Mouse (Mus musculus) liver, embryonic 11.5 days (tissue): ENCODE data around the gene Mta1. TPM values are rescaled to one million over a fixed set of nuclear protein-coding genes. Genes with fewer than 3 reads are reported as not detected.

Experiments used
- ATAC-seq: fragments of 200-750 bp; cut with Nextera tagmentation; replicated peaks from 2 replicates; pipeline ENCODE4 v1.8.0; 2017; ENCODE audit warnings: moderate number of reproducible peaks, mild to moderate bottlenecking, moderate TSS enrichment, moderate library complexity; ENCODE audit not compliant: low FRiP score
- DNase-seq: peaks from one replicate; pipeline ENCODE4 v3.0.0-alpha.2; 2017; ENCODE audit warnings: low spot score
- H3K27ac ChIP-seq: fragments of 300-500 bp; sonication (generic); 2 replicates; pipeline ENCODE4 v1.5.1; 2014; ENCODE audit warnings: mild to moderate bottlenecking, low read depth, low read length, control low read depth
- H3K27me3 ChIP-seq: fragments of 300-500 bp; sonication (generic); replicated peaks from 2 replicates; pipeline ENCODE4 v1.6.1; 2014; ENCODE audit warnings: low read length, mixed read lengths; ENCODE audit not compliant: control insufficient read depth, insufficient read depth
- H3K36me3 ChIP-seq: fragments of 300-500 bp; sonication (generic); 2 replicates; pipeline ENCODE4 v1.6.1; 2014; ENCODE audit warnings: mild to moderate bottlenecking, low read length, moderate library complexity, mixed read lengths; ENCODE audit not compliant: control insufficient read depth, insufficient read depth
- H3K4me1 ChIP-seq: fragments of 300-500 bp; sonication (generic); replicated peaks from 2 replicates; pipeline ENCODE4 v1.6.1; 2014; ENCODE audit warnings: low read length, mixed read lengths; ENCODE audit not compliant: control insufficient read depth, insufficient read depth
- H3K4me2 ChIP-seq: fragments of 300-500 bp; sonication (generic); 2 replicates; pipeline ENCODE4 v1.6.1; 2014; ENCODE audit warnings: mild to moderate bottlenecking, control low read depth, moderate library complexity
- H3K4me3 ChIP-seq: fragments of 300-500 bp; sonication (generic); 2 replicates; pipeline ENCODE4 v1.5.1; 2014; ENCODE audit warnings: low read depth, low read length, control low read depth
- H3K9ac ChIP-seq: fragments of 300-500 bp; sonication (generic); 2 replicates; pipeline ENCODE4 v1.6.1; 2014; ENCODE audit warnings: low read depth, low read length, control low read depth
- H3K9me3 ChIP-seq: fragments of 300-500 bp; sonication (generic); 2 replicates; pipeline ENCODE4 v1.6.1; 2016; ENCODE audit warnings: low read length, inconsistent platforms, mixed read lengths; ENCODE audit not compliant: control insufficient read depth
- WGBS: fragments of 180-500 bp; shearing (Covaris S2); extraction: QIAGEN DNeasy Blood & Tissue Kit; methylation state at CpG from one replicate; pipeline ENCODE4 v1.1.7; 2014; 5-methylcytosine and 5-hydroxymethylcytosine counted together
- polyA plus RNA-seq: library from polyadenylated mRNA; unstranded; fragments of >200 nt; fragmentation: Nextera tagmentation; extraction: Ambion mirVana; gene quantifications from 2 replicates; pipeline ENCODE4 v1.2.1, GENCODE M21; 2014

The Mta1 gene
- polyA plus RNA-seq, 1 experiment from 2014 or later, result 19.2 TPM

DNA sequence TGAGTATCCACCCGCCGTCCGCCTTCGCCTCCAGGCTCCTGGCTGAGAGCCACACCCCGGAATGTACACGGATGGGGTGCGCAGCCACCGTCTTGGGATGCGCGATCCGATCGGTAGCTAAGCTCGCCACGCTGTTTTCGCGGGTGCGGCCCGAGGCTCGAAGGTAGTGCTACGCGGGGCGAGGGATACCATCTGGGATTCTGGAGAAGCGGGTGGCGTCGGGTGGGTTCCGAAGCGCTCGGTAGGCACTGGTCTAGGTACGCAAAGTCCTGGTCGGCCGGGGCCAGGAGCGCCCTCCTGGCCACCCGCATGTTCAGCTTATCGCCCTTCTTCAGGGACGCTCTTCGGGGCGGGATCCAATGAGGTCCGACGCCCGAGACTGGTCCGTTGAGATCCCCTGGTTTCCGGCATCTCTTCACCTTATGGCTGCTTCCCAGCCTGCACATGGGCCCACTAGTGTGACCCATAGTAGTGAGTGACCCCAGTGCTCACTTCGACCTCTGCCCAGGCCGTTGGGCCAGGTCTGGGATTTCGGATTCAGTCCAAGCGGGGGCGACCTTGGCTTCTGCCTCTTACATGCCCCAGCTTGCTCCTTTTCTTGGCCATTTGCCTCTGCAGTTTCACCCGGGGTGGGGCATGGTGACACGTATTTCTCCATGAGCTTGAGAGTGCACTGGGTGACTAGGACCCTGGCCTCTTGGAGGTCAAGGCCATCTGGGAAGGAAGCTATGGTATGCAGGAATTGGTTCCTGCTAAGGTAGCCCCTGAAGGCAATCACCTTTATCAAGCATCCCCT is 42.7 kb downstream of the Mta1 start:
- peak overlapping the region; percentile 59 for H3K9ac ChIP-seq
- WGBS, result 2% methylated on average over 49 of the region's 49 CpGs
- no peak for DNase-seq
- H3K4me3 ChIP-seq, result peak overlapping the region; percentile 65
- peaks cover 30% of the 10 kb centered on the region for H3K27me3 ChIP-seq
- peaks cover 21% of the 10 kb centered on the region for H3K4me1 ChIP-seq
- peak; percentile 40 for ATAC-seq
- peak overlapping the region; percentile 94 for H3K4me2 ChIP-seq
- H3K36me3 ChIP-seq, result peaks cover 18% of the 10 kb centered on the region
- H3K9me3 ChIP-seq, result no peaks in the 10 kb centered on the region
- no peak overlapping the region for H3K27ac ChIP-seq

DNA sequence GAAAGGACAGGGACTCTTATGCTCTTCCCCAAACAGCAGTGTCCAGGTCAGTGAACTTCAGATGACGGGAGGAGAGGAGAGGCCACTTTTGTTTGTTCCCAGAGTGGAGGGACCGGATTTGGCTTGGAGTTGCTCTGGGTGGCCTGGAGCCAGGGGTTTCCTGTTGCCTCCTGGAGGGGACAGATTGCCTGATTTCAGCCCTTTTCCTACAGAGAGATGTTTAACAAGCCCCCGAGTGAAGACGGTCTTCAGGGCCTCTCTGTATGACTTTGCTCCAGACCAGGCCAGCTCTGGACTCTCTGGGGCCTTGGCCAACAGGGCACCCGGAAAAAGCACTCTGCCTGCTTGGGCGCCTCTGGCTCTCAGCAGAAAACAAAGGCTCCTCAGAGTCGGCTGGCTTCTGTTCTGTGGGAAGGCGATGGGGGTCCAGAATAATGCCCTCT is 43.5 kb downstream of the Mta1 start:
- peaks cover 33% of the 10 kb centered on the region for H3K27me3 ChIP-seq
- H3K9me3 ChIP-seq, result no peaks in the 10 kb centered on the region
- H3K4me2 ChIP-seq, result peak overlapping the region; percentile 94
- H3K27ac ChIP-seq, result peak overlapping the region; percentile 62; the same call in 1 of the 2 replicates
- WGBS, result 39% methylated on average over 8 of the region's 8 CpGs
- no peak for DNase-seq
- ATAC-seq, result no peak
- H3K4me1 ChIP-seq, result peaks cover 25% of the 10 kb centered on the region
- peak overlapping the region; percentile 65 for H3K4me3 ChIP-seq
- H3K9ac ChIP-seq, result 0 out of 2 replicates have a peak overlapping the region, but pooled peaks have one; percentile 12
- peaks cover 15% of the 10 kb centered on the region for H3K36me3 ChIP-seq

DNA sequence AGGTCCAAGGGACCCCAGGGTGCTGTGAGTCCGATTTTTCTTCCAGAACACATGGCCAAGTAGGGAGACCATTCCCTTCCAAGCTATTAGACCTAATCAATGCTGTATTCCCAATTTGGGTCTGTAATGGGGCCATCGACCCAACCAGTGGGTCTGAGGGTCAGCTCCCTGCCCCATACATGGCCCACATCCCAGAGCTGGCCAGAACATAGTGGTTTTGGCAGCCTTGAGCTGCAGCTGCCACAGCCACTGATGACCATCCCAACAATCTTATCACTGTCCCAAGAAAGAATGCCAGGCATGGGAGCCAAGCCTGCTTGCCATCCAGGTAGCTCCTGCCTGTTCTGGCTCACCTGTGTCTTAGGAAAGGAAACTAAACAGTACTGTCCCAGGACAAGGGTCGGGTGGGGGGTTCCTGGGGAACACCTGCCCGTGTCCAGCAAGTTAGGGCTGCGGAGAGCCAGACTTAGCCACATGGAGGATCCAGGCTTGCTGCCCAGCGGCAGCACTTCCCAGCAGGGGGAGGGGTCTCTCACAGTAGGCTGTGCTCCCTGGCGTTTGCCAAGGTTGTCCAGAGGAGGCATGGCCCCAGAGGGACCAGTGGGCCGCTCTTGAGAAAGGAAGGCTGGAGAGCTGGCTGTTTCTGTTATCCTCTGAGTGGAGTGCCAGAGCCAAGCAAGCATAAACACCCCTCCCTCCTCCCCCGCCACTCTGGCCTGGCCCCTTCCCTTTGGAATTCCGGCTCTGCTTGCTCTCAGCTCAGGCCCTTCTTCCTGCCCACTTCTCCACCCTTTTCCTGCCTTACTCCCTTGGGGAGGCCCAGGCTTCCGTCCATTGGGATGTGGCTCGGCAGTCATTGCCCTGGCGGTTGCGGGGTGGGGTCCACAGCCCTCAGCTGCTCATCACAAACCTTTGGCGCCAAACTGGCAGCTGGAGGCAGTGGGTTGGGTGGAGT is 44.2 kb downstream of the Mta1 start:
- Histone ChIP-seq H3K4me1 (peaks cover 29% of the 10 kb centered on the region), H3K9ac (0 out of 2 replicates have a peak overlapping the region, but pooled peaks have one; percentile 12), H3K4me3 (peak overlapping the region; percentile 65), H3K27ac (peak overlapping the region; percentile 62; the same call in 1 of the 2 replicates), H3K4me2 (peak overlapping the region; percentile 94), H3K27me3 (peaks cover 40% of the 10 kb centered on the region), H3K36me3 (peaks cover 9% of the 10 kb centered on the region), H3K9me3 (no peaks in the 10 kb centered on the region)
- DNase-seq (peak; percentile 55), ATAC-seq (no peak)
- 17% methylated on average over 15 of the region's 15 CpGs for WGBS

DNA sequence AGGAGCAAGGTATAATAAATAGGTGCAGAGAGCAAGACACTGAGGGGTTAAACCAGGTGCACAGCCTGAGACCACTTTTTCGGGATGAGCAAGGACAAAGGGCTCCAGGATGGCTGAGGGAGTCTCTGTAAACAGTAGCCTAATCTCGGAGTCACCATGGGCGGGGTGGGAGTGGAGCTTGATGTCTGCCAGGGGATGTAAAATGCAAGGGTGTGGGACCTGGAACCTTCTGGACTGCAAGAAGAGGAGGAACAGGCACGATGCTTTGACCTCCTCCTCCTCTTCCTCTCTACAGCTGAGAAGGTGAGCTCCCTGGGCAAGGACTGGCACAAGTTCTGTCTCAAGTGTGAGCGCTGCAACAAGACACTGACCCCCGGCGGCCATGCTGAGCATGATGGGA is 45.1 kb downstream of the Mta1 start:
- Histone ChIP-seq H3K4me2 (peak overlapping the region; percentile 94), H3K27me3 (peaks cover 48% of the 10 kb centered on the region), H3K4me1 (peaks cover 37% of the 10 kb centered on the region), H3K4me3 (peak overlapping the region; percentile 24), H3K9ac (no peak overlapping the region), H3K27ac (no peak overlapping the region), H3K9me3 (no peaks in the 10 kb centered on the region), H3K36me3 (peaks cover under 1% of the 10 kb centered on the region)
- WGBS, result 49% methylated on average over 7 of the region's 7 CpGs
- ATAC-seq (no peak), DNase-seq (no peak)

DNA sequence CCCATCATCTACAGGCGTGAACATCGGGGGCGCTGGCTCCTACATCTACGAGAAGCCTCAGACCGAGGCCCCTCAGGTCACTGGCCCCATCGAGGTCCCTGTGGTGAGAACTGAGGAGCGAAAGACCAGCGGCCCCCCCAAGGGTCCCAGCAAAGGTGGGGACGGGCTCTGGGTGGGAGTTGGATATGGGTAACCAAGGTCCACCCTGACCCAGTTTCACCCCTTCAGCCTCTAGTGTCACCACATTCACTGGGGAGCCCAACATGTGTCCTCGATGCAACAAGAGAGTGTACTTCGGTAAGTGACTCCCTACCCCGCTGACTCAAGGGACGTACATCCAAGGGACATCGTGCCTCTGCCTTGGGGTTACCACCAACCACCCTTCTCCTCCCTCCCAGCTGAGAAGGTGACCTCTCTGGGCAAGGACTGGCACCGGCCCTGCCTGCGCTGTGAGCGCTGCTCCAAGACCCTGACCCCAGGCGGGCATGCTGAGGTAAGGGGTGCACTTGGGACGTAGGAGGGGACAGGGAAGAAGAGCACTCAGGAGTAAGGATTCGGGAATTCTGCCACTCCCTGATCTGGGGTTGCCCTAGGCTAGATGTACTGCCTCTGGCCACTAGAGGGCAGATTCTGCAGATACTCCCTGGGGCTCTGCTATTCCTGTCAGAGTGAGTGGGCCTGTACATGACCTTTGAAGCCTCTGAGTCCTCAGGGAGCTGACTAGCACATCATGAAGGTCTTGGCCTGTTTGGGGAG is 46.1 kb downstream of the Mta1 start:
- Histone ChIP-seq H3K4me1 (peaks cover 42% of the 10 kb centered on the region), H3K27ac (no peak overlapping the region), H3K4me3 (no peak overlapping the region), H3K36me3 (no peaks in the 10 kb centered on the region), H3K9me3 (no peaks in the 10 kb centered on the region), H3K9ac (no peak overlapping the region), H3K4me2 (no peak overlapping the region), H3K27me3 (peaks cover 49% of the 10 kb centered on the region)
- no peak for ATAC-seq
- DNase-seq, result no peak
- WGBS, result 72% methylated on average over 20 of the region's 20 CpGs

DNA sequence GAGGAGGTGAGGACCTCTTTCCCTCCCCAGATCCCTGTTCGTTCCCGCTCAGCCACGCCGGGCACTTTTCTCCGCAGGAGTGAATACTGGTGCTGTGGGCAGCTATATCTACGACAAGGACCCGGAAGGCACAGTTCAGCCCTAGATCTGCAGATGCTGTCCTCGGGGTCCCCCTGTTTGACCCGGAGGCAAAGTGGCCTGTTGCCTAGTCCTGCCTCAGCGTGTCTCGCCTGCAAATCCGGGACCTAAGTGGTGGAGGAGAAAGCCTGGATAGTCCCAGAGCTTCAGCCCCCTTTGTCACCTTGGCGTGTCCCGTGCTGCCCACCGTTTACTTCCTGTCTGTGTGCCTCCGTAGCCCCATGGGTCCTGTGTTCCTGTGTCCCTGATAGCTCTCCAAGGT is 46.8 kb downstream of the Mta1 start:
- no peak overlapping the region for H3K4me2 ChIP-seq
- H3K27me3 ChIP-seq, result peaks cover 49% of the 10 kb centered on the region
- H3K9ac ChIP-seq, result no peak overlapping the region
- ATAC-seq, result no peak
- peaks cover 38% of the 10 kb centered on the region for H3K4me1 ChIP-seq
- H3K4me3 ChIP-seq, result no peak overlapping the region
- 84% methylated on average over 16 of the region's 16 CpGs for WGBS
- H3K9me3 ChIP-seq, result no peaks in the 10 kb centered on the region
- H3K27ac ChIP-seq, result no peak overlapping the region
- DNase-seq, result no peak
- no peaks in the 10 kb centered on the region for H3K36me3 ChIP-seq

DNA sequence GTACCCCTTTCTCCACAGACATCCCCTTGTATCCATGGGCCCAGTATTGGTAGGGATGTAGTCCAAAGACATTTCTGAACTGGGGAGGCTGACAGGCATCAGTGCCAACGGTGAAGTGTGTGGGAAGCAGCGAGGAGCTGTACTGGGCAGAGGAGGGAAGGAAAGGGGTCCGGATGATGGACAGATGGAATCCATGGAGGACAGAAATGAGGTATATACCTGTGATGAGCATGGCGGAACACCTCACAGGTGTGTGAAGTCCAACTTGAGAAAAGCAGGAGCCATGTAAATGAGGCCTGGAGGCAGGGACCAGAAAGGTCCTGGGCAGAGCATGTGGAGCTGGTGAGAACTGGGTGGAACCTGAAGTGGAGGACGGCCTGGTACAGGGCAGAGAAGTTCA is 47.5 kb downstream of the Mta1 start:
- WGBS, result 80% methylated on average over 5 of the region's 5 CpGs
- H3K27me3 ChIP-seq, result peaks cover 50% of the 10 kb centered on the region
- H3K4me2 ChIP-seq, result no peak overlapping the region
- no peak overlapping the region for H3K27ac ChIP-seq
- no peak overlapping the region for H3K9ac ChIP-seq
- no peak overlapping the region for H3K4me3 ChIP-seq
- DNase-seq, result no peak
- H3K9me3 ChIP-seq, result no peaks in the 10 kb centered on the region
- H3K36me3 ChIP-seq, result no peaks in the 10 kb centered on the region
- no peak for ATAC-seq
- peaks cover 37% of the 10 kb centered on the region for H3K4me1 ChIP-seq
